Mouse (Mus musculus) CD4-positive, CD25-positive, alpha-beta regulatory T cell, adult 4 months (primary cell): ENCODE measurements around the gene Pla2g4a. TPM values are rescaled to one million over a fixed set of nuclear protein-coding genes. Genes with fewer than 3 reads are reported as not detected.
"Not testable (repeated sequence)": the region's sequence is repeated elsewhere in the genome, so short reads cannot be mapped to it uniquely, and the experiment has no call there.

Experiments
- ATAC-seq: one replicate; pipeline ENCODE4 v1.8.0; 2017
- polyA plus RNA-seq, 2 experiments: library from polyadenylated mRNA; unstranded; fragments of 100-300 nt; shearing (Covaris generic); gene quantifications; one replicate each; pipeline ENCODE4 v1.2.1; 2017

The Pla2g4a gene
- polyA plus RNA-seq, 2 experiments from 2014 or later: not detected

DNA sequence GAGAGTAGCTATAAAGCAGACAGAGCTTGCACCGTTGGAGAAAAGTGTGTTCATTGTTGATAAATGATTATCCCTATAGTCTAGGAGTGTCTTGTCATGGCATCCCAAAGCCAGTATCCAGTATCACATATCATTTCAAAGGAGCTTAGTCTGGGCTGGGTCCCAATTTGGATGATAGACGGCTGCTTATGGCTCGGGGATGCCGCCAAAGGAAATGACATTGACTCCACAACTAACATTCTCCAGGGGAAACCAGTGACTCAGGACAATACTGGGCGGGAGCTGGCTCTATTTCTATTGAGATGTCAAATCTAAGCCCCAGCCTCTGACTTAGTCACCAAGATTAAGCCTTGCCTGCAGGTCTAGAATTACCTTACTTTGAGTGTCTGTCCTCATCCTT is 31.9 kb downstream of the Pla2g4a start:
- no peak for ATAC-seq

DNA sequence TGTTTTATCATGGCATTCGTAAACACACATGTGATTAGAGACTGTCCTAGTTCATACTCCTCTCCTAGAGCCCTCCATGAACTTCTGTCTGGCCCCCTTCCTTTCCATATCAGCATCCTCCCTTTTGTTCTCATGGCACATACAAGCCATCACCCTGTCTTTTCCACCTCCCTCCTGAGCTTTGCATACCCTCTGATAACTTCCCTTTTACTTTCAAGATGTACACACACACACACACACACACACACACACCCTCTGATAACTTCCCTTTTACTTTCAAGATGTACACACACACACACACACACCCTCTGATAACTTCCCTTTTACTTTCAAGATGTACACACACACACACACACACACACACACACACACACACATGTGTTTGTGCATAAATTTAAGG is 37.4 kb downstream of the Pla2g4a start:
- ATAC-seq: not testable (repeated sequence)

DNA sequence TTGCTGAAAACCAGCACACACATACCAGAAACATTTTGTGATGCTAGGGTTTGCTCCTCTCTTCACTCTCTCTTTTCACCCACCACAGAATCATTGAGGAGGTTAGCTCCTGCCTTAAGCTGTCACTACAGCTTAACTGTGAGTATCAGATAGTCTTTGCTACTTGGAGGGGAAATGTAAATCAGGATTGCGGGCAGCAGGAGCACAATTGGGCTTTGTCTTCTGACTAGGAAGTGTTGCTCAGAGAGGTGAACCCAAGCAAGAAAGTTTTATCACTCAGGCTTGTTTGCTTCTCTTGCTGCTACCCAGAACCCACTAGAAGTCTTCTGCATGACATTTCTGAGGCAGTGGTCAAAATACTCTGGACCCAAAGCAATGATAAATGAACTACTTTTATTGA is 38.9 kb downstream of the Pla2g4a start:
- no peak for ATAC-seq

DNA sequence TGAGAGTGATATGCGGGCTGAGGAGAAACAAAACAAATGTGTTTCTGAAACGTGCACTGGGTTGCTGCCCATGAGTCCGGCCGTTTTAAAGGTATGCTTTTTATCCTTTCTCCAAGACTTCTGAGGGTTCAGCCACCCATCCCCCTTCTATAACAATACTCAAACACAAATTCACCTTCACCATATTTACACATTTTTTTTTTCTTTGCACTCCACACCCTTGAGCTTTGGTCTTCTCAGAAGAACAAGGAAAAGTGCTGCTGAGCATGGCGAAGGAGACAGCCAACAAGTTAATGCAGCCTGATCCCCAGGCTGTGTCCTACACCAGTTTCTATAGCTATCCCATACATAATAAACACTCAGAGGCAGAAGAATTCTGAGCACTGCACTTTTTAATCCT is 39.8 kb downstream of the Pla2g4a start:
- ATAC-seq: no peak

DNA sequence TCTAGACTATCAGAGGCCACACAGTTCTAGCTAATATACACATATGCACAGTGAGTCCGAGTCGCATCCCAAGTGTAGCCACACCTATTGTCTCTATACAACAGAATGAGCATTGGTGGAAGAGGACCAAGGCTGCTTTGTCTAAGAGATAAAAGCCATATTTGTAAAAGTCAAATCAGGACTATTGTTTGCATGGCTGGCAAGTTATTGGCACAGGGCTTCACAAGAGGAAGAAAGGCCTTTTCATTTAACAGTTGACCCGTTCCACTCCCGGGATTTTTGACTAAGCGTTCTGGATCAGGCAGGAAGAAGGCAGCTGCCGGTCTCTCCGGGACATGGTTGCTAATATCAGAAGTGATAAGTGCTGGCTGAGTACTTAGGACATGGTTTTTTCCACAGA is 41.8 kb downstream of the Pla2g4a start:
- no peak for ATAC-seq

DNA sequence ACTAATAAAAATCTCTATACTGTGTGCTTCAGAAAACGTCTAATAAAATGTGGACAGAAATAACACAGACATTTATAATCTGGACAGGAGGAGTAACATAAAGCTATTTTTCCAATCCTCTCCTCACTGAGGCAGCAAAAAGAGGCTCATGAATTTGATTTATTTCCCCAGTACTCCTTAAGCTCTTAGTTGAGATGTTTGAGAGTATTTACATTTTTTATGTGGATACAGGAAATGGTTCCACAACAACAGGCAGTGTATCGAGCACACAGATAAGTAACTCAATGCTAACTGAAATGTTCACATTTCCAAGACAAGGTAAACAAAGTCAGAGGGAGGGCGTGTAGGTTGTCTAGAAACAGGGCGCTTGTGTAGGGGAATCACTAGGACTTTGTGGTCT is 48.1 kb downstream of the Pla2g4a start:
- no peak for ATAC-seq

DNA sequence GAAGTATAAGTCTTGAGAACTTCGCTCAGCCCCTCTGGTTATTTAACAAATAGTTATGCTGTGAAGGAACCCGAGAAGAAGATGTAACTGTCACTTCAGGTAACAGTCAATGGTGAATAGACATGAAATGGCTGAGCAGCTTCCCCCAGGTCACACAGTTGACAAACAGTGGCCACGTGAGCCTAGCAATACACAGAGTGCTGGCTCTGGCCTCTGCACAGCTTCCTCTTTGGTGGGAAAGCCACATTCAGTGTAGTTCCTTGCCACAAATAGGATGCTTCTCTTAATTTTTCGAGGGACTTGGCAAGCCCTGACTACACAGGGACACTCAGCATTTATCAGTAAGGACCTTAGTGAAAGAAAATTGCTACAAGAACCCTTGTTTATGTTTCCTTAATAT is 50.0 kb downstream of the Pla2g4a start:
- no peak for ATAC-seq

DNA sequence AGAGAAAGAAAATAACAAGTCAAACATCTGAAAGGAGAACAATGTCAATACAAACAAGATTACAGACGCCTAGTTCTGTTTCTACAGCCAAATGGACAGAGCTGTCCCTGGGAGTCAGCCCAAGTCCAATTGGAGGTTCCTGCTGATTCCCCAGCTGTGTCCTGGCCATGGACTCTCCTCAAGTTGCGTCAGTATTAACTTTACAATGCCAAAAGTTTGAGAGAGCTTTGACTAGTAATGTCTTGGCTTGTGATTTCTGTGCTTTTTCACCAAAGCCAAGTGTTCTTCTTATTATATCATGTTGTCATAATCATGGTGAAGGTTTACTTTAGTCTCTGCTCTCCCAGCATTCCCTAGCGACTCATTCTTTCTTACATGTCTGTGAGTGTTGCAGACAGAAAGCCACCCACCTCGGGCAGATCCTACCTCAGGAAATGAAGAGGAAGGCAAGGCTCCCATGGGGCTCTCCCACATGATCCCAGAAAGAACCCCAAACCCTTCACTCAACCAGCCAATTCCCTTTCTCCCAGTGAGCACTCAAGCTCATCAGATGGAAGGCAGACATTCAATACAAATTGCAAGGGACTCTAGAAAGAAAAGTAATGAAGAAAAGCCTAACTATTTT is 63.0 kb downstream of the Pla2g4a start:
- no peak for ATAC-seq

DNA sequence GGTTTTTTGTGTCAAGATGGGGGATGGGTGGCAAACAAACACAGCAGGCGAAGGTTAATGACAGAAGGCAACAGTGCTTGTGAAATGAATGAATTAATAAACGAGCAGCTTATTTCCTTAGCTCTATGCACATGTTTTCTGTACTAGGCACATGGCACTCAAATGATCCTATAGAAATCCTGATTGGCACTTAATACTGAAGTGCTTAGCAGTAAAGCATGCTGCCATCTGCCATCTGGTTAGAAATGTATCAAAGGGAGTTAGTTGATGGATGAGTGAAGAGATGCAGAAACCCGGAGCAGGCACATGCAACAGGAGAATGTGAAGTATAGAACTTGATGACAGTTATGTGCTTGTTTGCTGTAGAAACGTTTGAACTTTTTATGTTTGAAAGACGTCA is 64.5 kb downstream of the Pla2g4a start:
- no peak for ATAC-seq

DNA sequence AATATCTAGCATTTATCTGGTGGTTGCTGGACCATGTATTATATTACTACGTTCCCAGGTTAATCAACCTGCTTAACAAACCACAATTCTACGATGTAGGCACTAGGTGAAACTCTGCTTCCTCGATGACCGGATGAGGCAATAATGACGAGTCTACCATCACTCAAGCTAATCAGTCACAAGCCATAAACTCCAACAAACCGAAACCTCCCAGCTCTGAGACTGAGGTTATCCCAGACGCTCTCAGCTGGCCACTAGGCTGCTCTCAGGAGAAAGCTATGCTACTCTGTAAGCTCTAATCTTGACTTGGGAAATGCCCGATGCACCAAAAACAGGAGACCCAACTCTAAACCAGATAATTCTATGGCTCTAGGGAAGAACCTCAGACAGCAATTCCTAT is 66.2 kb downstream of the Pla2g4a start:
- ATAC-seq: no peak

DNA sequence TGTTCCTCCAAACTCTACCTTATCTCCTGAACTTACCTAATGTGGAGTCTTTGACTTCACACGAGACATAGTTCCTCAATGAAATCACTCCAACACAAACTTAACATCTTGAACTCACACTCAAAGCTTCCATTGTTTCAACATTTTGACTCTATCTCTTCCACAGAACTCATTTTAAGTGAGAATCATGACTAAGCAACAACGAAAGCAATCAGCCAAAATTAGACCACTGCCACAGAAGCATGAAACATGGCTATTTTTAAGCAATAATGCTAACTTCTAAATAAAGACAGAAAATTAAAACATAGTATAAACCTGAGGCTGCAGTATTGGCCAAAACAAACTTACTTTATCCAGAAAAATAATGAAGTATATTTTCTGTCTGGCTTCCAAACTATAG is 67.2 kb downstream of the Pla2g4a start:
- ATAC-seq: no peak

DNA sequence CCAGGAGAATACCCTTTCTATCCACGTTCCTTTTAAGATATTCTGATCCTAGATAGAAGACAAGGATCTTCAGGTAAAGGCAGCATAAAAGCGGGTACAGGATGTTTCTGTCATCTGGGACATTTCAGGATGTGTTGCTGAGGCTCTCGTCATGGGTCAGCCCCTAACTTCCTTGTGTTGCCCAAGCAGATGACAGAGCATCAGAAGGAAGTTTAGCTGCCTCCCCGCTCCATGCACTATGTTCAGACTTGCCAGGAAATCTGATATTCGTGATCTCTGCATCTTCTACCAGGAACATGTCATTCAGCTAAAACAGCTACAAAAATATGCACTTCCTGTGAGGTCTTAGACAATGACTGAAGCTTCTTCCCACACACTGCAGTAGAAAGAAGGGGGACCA is 70.0 kb downstream of the Pla2g4a start:
- ATAC-seq: no peak

DNA sequence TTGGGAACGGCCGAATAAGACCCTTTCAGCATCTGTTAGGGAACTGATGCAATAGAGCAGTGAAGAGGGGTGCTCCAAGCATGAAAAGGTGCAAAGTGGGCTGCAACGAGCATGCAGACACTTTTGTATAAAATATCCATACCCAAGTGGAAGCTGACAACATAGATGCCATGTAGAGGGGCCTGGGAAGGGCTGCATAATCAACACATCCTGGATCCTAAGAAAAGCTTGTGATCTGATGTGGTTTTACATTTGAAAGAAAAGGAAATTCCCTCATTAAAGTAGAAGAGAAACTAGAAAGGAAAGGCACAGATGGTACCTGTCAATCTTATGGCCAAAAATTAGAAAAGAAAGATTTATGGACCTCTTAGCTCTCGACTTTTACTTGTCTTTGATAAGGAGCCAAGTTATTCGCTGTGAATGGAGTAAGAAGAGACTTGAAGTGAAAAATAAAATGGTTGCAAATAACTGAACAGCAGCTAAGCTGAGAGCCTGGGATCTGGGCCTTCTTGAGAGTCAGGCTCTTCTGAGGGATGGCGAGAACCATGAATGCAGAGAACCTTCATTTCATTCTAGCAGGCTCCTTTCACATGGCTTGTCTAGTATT is 78.6 kb downstream of the Pla2g4a start:
- no peak for ATAC-seq

DNA sequence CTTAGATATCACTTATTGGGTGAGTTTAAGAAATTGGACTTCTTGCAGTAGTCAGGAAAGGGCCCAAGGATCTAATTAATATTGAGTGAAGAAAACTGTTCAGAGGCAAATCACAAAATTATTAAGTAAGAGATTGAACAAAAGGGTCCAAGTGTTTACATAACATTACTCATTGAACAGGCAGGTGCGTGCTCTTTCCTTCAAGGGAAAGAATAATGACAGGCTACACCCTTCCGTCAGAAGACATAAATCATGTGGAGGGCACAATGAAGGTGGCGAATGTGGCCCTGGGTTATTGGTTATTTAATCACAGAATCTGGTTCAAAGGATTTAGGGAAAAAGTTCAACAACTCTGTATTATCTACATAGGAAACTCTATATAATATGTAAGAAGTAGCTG is 82.9 kb downstream of the Pla2g4a start:
- ATAC-seq: no peak

DNA sequence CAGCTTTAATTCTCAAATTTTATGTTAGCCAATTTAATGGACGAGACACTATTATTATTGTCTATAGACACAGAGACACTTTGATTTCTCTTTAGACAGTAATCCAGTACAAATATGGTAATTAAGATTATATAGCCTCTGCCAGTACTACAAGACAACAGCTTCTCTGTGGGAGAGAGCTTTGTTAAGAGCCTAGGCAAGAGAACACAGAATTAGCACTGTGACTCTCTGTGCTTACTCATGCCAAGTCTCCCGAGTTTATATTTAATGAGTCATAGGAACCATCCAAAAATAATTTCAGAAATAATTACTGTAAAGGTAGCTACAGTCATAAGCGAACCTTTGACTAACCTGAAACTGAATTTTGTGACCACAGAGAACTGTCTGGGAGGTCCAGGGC is 84.6 kb downstream of the Pla2g4a start:
- no peak for ATAC-seq

DNA sequence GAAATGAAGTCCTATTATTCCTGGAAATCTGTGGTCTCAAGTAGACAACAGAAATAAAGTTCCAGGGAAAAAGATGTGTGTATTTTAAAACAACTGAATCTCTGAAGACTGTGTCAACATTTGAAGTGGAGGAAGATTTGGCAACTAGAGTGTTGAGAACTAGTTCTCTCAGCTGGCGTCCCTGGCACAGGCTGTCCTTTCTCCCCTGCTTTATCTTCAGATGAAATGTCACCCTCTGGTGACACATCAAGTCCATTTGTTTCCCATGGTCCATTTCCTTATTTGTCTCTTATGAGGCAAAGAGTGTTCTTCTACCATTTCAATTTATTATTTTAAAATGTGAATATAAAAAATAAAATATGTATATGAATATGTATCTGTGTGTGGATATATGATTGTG is 89.5 kb downstream of the Pla2g4a start:
- ATAC-seq: no peak

DNA sequence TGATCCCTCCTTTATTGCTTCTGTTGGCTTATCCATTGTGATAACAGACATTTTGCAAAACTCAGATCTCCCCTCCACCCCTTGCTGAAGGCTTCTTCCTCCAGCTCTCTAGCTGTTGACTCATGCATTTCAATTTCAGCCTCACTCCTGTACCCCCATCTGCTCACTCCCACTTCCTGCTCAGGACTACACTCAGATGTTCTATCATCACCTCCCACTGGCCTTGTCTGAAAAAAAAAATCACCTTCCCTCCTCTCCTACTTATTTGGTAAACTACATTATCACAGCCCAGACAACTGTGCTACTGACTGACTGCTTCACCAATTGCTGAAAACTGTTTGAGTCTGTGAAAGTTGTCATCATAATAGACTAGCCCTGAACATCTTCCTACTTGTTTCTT is 93.8 kb downstream of the Pla2g4a start:
- ATAC-seq: no peak

DNA sequence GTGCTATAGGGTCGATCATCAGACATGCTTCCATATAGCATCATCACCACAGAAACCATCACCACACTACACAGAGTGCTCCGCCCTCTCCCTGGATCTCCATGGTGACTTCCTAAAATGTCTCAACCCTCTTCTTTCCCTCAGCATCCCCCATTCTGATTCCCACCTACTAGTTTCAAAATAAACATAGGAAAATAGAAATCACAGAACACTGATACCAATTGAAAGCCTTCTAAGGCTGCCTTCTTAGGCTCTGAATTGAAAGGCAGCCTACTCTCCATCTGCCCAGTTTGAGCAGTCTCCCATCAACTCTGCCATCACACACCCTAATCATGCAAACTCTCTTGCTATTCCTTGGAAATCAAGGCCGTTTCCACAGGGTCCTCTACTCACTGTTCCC is 94.9 kb downstream of the Pla2g4a start:
- ATAC-seq: no peak

DNA sequence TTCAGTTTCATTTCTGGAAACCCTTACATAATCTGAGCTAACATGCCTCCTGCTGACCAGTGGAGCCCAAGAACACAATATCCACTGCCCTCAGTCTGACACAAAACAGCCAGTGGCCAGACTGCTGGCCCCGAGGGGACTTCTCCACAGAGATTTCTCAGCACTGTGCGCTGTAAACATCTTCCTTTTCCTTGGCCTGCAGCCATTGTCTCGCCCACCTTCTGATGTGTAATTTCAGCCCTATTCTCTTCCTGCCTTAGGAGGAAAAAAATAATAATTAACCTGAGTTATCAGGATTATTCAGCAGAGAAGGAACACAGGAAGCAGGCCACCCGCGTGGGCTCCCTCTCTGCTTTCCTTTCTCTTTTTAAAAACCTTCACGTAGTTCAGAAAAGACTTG is 98.3 kb downstream of the Pla2g4a start:
- ATAC-seq: no peak

DNA sequence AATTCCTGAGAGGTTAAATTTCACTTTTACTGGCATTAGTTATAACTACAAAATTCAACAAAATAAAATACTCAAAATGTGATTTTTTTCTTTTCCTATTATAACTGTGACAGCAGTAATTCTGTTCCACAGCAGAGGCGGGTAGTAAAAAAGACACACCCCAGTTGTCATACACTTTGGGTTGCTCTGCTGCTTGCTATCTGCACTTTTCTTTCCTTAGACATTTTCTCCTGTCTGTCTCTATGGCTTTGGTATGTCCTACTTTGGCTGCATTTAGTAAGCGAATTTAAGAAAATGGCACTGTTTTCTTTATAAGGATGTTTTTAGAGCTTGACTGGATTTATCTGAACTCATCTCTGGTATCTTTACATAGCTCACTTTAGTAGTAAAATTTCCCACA is 98.9 kb downstream of the Pla2g4a start:
- ATAC-seq: no peak

DNA sequence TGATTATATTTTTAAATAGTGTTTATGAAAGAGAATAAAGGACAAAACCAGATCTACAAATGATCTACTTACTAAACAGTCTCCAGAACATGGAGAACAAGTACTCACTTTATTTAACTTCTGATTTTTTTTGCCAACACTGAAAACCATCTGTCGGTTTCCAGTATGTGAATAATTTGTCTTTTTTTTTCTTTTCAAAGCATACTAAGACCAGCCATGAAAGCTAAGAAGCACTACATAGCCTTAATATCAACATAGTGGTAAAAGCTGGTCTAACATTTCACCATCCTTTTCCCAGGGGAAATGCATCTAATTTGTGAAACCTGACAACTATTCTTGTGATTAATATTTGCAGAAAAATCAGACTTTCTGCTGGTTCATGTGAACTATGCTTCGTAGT is 99.5 kb downstream of the Pla2g4a start:
- no peak for ATAC-seq

DNA sequence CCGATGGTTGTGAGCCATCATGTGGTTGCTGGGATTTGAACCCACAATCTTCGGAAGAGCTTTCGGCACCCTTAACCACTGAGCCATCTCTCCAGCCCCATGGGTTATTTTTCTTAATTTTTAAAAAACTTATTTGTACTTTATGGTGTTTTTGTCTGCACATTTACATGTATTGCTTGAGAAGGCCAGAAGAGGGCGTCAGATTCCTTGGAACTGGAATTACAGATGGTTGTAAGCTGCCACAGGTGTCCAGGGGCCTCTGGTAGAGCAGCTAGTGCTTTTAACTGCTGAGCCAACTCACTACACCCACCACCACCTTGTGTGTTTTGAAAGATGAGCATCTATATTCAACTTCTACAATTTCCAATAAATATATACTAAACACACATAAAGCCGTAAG is 102.4 kb downstream of the Pla2g4a start:
- ATAC-seq: no peak

DNA sequence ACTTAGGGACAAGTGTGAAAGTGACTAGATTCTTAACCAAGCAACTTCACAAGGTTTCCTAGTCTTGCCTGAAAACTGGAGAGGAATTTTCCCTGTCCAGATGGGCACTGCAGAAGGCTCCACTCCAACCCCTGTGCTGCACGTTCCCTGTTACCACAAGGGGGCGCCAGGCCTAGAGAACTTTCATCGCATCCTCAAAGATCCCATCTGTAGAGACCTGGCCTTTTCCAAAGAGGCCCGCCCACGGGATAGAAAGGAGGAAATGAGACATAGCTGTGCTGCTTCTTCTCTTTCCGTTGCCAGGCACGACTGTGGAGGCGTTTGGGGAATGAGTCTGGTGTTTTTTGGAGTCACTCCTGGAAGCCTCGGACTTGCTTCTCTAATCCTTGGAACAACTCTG is 104.4 kb downstream of the Pla2g4a start:
- no peak for ATAC-seq

DNA sequence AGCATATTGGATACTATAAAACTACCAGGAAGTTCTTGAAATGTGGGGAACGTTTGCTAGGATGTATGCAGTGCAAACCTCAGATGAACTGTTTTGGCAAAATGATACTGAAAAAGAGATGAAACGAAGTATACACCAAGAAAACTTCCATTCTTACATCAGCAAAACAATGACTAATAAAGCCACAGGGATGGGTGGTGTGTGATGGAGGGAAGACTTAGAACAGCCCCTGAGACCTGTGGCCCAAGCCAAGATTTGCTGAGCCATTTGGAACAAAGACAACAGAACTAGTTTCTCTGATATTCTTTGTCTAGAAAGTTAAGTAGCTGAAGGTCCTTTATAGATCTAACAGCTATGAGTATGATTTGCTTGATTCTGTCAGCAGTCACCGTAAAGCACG is 105.5 kb downstream of the Pla2g4a start:
- no peak for ATAC-seq

DNA sequence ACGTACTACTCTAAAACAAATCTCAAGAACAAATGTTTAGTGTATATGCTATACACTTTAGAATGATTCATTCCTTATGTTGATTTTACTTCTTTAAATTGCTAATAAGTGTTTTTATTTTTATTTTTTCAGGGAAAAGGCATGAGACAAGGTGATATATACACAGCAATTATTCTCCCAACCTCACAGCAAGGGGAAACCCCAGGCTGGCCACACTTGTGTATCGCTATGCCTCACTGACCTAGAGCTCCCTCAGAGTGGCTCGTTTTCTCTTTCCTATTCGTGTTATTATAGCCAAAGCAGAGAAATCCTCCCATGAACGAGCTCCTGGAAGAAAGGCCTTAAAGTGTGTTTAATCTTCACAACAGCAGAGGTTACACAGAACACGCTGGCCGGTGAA is 106.2 kb downstream of the Pla2g4a start:
- ATAC-seq: no peak
